Mouse (Mus musculus): ENCODE measurements at regions not wholly inside any gene's neighbourhood (a gene's known extent, or its start where the extent isn't known, plus 50 kb on each side); places are given as distances from the start of the nearest gene placed in this dataset.

GRCm38 (mm10) chrX:136321692-136322091 is 51.6 kb downstream of the Bex3 start:
- no peak overlapping the region for H3K27ac ChIP-seq (ENCODE audit: insufficient read depth, low read depth, low read length)
- no peaks in the 10 kb centered on the region for H3K27me3 ChIP-seq (replicated peaks; ENCODE audit: control insufficient read depth, insufficient read depth, low read length)
- H3K36me3 ChIP-seq (ENCODE audit: control insufficient read depth, insufficient read depth, low read length) = no peaks in the 10 kb centered on the region
- WGBS = 1% methylated on average over 3 of the region's 3 CpGs
- DNase-seq = peak; percentile 42
- no peak overlapping the region for H3K4me3 ChIP-seq (ENCODE audit: insufficient read depth, low read depth, low read length)
- H3K4me1 ChIP-seq (ENCODE audit: control insufficient read depth, insufficient read depth, low read length) = no peaks in the 10 kb centered on the region
- no peak for TF ChIP-seq POLR2A (IDR thresholded peaks at IDR 0.05; ENCODE audit: low read depth, low read length)
- TF ChIP-seq CTCF (conservative IDR thresholded peaks at IDR 0.05; ENCODE audit: insufficient read depth, insufficient read length, low read depth, low read length) = no peak

DNA sequence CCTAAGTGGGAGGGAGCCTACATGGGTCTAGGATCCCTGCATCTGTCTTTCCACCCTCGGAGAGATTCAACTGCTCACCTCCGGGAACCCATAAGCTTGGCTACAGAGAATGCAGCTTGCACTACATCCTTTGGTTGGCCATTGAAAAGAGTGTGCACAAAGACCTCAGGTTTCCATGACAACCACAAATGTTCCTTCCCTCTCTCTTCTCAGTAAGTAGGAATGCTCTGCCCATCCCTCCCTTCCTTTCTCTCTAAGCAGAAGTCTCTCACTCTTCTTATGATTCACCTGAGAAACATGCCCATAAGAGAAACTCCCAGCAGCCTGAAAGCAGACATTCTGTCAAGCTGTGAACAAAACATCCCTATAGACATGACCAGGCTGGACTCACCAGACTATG is 95.8 kb downstream of the Bex3 start:
- no peak for DNase-seq
- TF ChIP-seq CTCF (conservative IDR thresholded peaks at IDR 0.05; ENCODE audit: insufficient read depth, insufficient read length, low read depth, low read length) (no peak), POLR2A (IDR thresholded peaks at IDR 0.05; ENCODE audit: low read depth, low read length) (no peak)
- Histone ChIP-seq H3K27ac (ENCODE audit: insufficient read depth, low read depth, low read length) (no peak overlapping the region), H3K36me3 (ENCODE audit: control insufficient read depth, insufficient read depth, low read length) (no peaks in the 10 kb centered on the region), H3K4me1 (ENCODE audit: control insufficient read depth, insufficient read depth, low read length) (no peaks in the 10 kb centered on the region), H3K4me3 (ENCODE audit: insufficient read depth, low read depth, low read length) (no peak overlapping the region), H3K27me3 (replicated peaks; ENCODE audit: control insufficient read depth, insufficient read depth, low read length) (no peaks in the 10 kb centered on the region)
- WGBS = 73% methylated on average over 2 of the region's 2 CpGs

All from kidney, adult 2 months (tissue).